Mouse (Mus musculus): ENCODE measurements at regions not wholly inside any gene's neighbourhood (a gene's known extent, or its start where the extent isn't known, plus 50 kb on each side); places are given as distances from the start of the nearest gene placed in this dataset.
"Not testable (repeated sequence)": the region's sequence is repeated elsewhere in the genome, so short reads cannot be mapped to it uniquely, and the experiment has no call there.

DNA sequence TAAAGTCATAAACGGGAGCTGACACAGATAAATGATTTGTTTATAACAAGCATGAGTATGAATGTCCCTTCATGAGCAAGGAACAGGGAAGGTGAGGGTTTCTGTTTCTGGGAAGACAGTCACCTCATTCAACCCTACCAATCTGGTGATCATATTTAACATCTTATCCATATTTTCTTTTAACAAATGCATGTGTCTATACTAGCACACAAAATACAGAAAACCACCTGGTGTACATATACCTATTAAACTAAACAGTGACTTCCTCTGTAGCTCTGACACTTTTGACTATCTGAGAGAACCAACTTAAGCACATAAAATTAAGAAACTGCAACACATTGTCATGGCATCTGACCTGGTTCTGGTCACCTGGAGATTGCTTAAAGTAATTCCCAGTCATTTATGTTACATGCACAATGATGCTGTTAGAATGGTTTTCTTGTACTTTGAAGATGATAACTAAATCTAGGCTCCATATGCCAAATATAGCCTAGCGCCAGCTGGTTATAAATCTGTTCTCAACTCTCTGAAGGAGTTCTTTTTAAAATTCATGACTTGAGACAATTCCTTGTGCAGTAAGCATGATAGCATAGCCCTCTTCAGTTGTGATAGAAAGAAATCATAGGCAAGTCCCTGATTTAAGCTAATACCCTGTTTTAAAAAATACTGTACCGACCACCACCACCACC lies 1163.6 kb upstream of the Tyrp1 start:
- peak; percentile 87 for DNase-seq (ENCODE audit: low read depth, low spot score)

DNA sequence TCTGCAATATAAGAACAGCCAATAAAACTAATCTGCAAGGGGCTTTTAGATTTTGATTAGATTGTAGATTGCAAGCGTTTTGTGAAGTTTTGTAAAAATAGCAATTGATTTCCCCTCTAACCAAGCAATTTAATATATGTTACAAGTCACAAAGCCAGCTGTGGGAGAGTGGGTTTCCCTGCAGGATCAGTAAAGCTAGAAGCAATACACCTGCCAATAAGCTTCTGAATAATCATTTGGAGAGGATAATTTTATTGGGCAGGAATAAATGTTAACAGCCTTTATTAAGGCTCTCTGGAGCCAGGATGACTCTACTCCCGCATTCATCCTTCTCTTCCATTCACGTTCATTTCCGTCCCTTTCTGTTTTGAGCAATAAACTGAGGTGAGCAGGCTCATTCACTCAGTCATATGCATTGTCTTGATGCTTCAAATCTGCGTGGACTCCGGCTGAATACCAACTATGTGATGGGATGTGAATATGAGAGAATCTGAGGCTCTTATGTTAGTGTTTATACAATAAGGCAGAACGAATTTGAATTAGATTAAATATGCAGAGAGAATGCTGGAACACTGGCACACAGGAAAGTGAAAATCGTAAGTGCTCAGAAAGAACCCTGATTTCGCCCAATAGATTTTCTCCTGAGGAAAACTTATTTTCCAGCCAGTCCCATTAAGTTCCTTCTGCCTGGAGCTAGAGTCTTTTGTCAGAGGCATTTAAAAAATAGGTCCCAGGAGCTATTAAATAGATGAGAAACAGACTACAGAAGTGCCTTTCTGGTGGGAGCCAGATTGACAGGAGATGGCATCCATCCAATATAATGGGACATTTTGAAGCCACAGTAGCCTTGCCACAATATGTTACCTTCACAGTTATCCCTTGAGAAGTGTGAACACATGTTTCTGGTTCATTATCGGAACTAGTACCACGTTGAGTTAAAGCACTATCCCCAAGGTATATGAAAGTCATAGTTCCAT lies 1138.8 kb upstream of the Tyrp1 start:
- peak; percentile 7 for DNase-seq (ENCODE audit: low read depth, low spot score)

DNA sequence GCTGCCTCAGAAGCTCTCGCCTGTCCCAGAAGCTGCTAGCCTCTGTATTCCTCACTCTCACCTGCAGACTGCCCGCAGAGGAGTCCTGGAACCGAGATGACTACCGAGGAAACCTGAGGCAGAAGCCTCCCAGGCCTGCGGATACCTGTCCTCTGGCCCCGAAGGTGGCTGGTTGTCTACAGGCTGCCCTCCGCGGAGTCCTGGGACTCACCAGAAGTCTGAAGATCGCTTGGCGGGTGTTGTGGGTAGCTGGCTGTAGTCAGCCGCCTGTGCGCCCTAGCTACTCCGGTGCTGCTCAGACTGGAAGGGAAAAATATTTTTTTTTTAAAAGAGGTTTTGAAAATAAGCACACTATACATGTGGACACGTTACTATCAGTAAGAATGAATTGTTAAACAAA lies 1113.0 kb upstream of the Tyrp1 start:
- DNase-seq (ENCODE audit: low read depth, low spot score) = not testable (repeated sequence)

DNA sequence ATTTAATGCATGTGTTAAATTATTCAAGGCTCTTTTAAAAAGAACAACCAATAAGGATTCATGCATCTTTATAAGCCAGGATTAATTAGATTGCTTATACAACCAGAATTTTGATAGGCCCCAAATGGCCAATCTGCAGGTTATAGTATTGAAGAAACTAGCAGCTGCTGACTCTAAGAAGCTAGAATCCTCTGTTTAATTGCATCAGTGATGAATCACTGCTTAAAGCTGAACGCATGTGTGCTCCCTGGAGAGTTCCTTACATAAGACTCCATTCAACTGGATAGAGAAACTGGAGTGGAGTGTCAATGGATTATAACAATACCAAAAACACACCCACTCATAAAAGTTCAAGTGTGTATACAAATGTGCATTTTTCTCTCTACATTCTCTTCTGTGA lies 1109.8 kb upstream of the Tyrp1 start:
- peak; percentile 7 for DNase-seq (ENCODE audit: low read depth, low spot score)

DNA sequence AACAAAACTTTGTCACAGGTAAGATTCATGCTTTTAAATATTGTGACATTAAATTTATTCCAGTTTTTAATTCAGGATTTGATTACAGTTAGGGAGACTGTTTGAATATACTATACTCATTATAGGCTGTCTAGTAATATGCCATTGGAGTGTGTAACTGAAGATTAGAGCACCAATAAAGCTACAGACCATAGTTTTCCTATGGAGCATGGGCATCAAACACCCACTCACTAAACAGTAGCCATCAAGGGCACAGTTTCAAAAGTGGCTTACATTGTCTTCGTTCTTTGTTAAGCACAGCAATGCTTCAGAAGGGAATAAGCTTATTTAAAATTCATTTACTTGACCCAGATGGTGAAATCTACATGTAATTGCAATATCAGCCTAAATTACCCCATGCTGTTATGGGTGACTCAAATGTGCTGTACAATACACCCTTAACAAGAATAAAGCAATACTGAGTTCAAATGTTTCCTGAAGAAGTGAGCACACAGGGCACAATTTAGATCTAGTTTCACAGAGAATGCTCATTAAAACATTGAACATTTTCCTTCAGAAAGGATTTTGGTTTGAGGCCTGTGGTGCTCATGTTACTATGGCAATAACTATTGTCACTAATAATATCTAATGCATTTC lies 1092.9 kb upstream of the Tyrp1 start:
- peak; percentile 3 for DNase-seq (ENCODE audit: low read depth, low spot score)
